Mouse (Mus musculus): Measurements from ENCODE around the gene Vldlr. TPM values are rescaled to one million over a fixed set of nuclear protein-coding genes. Genes with fewer than 3 reads are reported as not detected.

The Vldlr gene
- 35.2 and 50.4 TPM in 2 replicates for polyA plus RNA-seq (2011; ENCODE audit: insufficient read length, low read depth, missing spikeins)

DNA sequence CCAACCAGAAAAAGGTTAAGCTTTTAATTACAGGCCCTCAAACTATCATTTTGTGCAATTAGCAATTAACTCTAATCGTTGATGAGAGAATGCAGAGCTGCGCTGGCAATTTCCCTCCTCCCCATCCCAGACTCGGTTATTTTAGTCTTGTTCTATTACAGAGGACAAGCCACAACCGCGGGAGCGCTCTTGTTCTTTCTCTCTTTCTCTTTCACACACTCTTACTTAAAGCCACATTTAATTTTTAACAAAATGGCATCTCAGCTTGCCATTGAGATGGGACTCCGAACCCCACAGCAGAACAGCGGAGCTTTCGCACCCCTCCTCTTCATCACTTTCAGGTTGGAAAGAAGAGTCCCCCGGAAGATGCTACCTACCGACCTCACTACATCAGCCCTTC lies at the start of gene Vldlr:
Vldlr (plus strand) TSS at position 167 of the 400 bp plus-strand sequence.
- Histone ChIP-seq H3K27ac (ENCODE audit: insufficient read depth, low read length) (peak within 1 kb of the TSS; percentile 17; the same call in 1 of the 2 replicates), H3K4me1 (ENCODE audit: control insufficient read depth, insufficient read depth, low read length) (no peaks in the 10 kb centered on the region), H3K4me3 (ENCODE audit: insufficient read depth, low read length) (peak within 1 kb of the TSS; percentile 46)
- no peak for TF ChIP-seq POLR2A (IDR thresholded peaks at IDR 0.05; ENCODE audit: low read depth, low read length)
- TF ChIP-seq CTCF (IDR thresholded peaks at IDR 0.05; ENCODE audit: borderline replicate concordance, insufficient read depth, low read length) = no peak

DNA sequence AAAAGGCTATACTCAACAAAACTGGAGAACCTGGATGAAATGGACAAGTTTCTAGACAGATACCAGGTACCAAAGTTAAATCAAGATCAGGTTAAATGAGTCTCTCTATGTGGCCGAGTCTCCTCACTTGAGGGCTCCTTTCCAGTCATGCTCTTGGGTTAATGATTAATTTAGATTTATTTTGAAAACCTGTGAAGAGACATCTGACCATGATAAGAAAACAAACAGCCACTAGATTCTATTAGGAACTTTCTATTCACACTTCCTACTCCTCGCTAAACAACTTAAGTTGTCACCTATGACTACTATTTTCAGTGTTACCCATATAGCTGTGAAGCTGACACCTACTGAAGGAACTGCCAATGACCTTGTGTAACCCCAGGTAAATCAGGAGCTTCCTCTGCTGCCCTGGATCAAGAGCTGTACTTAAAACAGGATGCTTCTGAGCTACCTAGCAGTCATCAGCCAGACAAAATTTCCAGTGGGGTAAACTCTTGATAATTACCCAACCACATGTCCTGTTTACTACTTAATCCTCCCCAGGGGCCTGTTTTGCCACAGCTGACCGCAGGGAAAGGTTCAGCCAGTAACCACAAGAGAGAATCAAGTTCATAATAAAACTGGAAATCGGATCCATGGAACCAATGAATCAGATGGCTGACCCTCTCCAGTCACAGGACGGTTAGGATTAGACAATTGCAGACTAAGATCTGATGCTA lies 48.5 kb upstream of the Vldlr start:
- Histone ChIP-seq H3K27ac (ENCODE audit: insufficient read depth, low read length) (no peak overlapping the region), H3K4me3 (ENCODE audit: insufficient read depth, low read length) (no peak overlapping the region), H3K4me1 (ENCODE audit: control insufficient read depth, insufficient read depth, low read length) (no peaks in the 10 kb centered on the region)
- TF ChIP-seq POLR2A (IDR thresholded peaks at IDR 0.05; ENCODE audit: low read depth, low read length) (no peak), CTCF (IDR thresholded peaks at IDR 0.05; ENCODE audit: borderline replicate concordance, insufficient read depth, low read length) (no peak)

DNA sequence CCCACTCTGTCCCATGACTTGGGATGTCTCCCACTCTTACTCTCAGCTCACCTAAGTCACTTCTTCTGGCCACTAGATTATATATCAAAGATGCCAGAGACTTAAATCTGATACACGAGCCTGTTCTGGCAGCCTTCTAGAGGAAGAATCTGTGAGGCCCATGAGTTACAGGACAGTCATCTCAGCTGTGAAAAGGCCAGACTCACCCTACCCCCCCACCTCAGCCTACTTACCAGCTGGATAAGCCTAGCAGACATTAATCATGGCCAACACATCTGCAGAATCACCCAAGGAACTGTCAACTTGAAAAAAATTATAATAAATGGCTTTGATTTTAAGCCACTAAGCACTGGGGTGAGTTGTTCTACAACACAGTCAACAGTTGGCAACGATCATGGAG lies 42.4 kb upstream of the Vldlr start:
- H3K27ac ChIP-seq (ENCODE audit: insufficient read depth, low read length) = no peak overlapping the region
- H3K4me3 ChIP-seq (ENCODE audit: insufficient read depth, low read length) = no peak overlapping the region
- TF ChIP-seq CTCF (IDR thresholded peaks at IDR 0.05; ENCODE audit: borderline replicate concordance, insufficient read depth, low read length) = no peak
- no peak for TF ChIP-seq POLR2A (IDR thresholded peaks at IDR 0.05; ENCODE audit: low read depth, low read length)
- H3K4me1 ChIP-seq (ENCODE audit: control insufficient read depth, insufficient read depth, low read length) = no peaks in the 10 kb centered on the region

DNA sequence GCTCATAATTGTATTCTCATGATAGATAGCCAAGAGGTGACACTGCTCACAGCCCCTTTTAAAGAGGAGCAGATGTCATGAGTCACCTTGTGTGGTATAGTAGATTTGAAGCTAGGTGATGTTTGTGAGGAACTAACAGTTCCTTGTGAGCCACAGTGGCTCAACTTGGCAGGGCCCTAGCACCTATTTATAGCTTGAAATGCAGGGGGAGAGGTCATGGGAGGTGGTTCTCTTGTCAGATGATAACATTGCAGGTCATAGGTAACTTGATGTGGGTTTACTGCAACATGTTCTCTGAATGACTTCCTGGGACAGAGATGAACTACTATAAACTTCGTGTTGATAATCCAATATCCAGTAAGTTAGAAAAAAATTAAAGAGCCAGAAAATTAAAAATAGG lies 40.7 kb upstream of the Vldlr start:
- no peak for TF ChIP-seq POLR2A (IDR thresholded peaks at IDR 0.05; ENCODE audit: low read depth, low read length)
- TF ChIP-seq CTCF (IDR thresholded peaks at IDR 0.05; ENCODE audit: borderline replicate concordance, insufficient read depth, low read length) = no peak
- H3K27ac ChIP-seq (ENCODE audit: insufficient read depth, low read length) = no peak overlapping the region
- H3K4me1 ChIP-seq (ENCODE audit: control insufficient read depth, insufficient read depth, low read length) = no peaks in the 10 kb centered on the region
- H3K4me3 ChIP-seq (ENCODE audit: insufficient read depth, low read length) = no peak overlapping the region

DNA sequence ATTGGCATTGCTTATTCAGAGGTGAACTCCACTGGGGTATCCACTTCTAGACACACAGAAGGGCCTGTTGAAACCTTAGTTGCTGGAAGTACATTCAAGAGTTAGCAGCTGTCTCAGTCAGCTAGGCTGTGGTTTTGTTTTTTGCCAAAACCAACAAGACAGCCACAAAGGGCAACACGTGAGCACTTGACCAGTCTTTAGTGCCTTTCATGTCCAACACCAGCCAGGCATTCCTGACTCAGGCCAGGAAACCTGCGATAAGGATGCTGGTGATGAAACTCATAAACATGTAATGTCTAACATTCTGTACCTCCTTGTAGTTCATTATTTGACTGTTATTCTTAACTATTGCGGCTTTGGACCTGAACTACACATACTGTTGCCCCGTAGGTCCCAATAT lies 39.7 kb upstream of the Vldlr start:
- no peaks in the 10 kb centered on the region for H3K4me1 ChIP-seq (ENCODE audit: control insufficient read depth, insufficient read depth, low read length)
- TF ChIP-seq POLR2A (IDR thresholded peaks at IDR 0.05; ENCODE audit: low read depth, low read length) (no peak), CTCF (IDR thresholded peaks at IDR 0.05; ENCODE audit: borderline replicate concordance, insufficient read depth, low read length) (no peak)
- H3K27ac ChIP-seq (ENCODE audit: insufficient read depth, low read length) = no peak overlapping the region
- no peak overlapping the region for H3K4me3 ChIP-seq (ENCODE audit: insufficient read depth, low read length)

DNA sequence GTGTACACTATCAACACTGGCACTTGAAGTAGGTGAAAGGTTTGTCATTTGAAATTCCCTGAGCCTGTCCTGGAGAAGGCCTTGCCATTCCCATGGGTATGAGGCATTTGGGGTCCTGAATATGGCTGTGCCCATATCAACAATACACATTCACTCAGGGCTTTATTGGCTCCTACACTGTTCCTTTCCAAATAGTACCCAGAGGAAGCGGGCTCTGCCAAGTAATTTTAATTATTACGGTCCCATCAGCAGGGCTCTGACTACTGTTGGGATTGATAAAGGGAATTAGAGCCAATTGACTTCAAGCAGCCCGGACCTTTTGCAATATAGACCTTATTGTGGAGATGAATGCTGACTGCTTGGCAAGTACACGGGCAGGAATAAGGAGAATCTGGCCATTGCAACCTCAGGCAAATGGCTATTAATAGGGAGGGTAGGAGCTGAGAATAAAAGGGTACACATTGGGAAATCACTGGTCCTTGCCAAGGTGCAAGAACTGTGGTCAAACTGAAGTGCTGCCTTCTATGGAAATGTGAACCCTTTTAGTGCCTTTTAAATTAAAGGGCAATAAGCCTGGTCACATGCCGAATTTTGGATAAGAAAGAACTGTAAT lies 38.0 kb upstream of the Vldlr start:
- H3K4me3 ChIP-seq (ENCODE audit: insufficient read depth, low read length) = no peak overlapping the region
- no peaks in the 10 kb centered on the region for H3K4me1 ChIP-seq (ENCODE audit: control insufficient read depth, insufficient read depth, low read length)
- TF ChIP-seq CTCF (IDR thresholded peaks at IDR 0.05; ENCODE audit: borderline replicate concordance, insufficient read depth, low read length) (no peak), POLR2A (IDR thresholded peaks at IDR 0.05; ENCODE audit: low read depth, low read length) (no peak)
- H3K27ac ChIP-seq (ENCODE audit: insufficient read depth, low read length) = no peak overlapping the region

DNA sequence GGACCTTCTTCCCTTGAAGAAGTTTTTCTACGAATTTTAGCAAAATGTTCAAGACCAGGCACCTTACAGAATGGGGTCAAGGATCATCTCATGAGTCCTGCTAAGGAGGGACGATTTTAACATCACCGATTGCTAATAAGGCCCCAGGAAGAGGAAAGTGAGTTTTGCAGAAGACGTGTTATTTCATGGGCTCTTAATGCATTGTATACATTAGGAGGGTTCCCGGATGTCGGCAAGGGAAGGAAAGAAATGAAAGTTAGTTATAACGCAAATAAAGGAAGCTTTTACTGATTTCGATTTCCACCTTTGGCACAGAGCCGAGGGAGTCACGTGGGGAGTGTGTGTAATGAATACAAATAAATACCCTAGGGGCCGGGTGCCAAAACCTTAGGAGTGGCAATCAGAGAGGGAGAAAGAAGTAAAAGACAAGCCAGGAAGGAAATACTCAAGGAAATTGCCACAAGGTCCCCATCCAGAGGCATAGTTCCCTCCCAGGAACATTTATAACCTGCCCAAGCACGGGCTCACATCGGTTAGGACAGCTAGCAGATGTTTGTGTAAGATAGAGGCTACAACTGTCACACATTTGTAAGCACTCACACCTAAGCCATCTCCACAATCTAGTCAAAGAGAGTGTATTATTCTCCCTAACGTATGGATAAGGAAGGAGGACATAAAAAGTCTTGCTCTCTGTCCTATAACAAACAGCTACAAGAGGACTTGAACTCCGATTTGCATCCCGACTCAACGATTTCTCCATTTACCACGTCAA lies 35.7 kb upstream of the Vldlr start:
- no peak overlapping the region for H3K4me3 ChIP-seq (ENCODE audit: insufficient read depth, low read length)
- TF ChIP-seq POLR2A (IDR thresholded peaks at IDR 0.05; ENCODE audit: low read depth, low read length) (no peak), CTCF (IDR thresholded peaks at IDR 0.05; ENCODE audit: borderline replicate concordance, insufficient read depth, low read length) (no peak)
- H3K4me1 ChIP-seq (ENCODE audit: control insufficient read depth, insufficient read depth, low read length) = no peaks in the 10 kb centered on the region
- H3K27ac ChIP-seq (ENCODE audit: insufficient read depth, low read length) = no peak overlapping the region

DNA sequence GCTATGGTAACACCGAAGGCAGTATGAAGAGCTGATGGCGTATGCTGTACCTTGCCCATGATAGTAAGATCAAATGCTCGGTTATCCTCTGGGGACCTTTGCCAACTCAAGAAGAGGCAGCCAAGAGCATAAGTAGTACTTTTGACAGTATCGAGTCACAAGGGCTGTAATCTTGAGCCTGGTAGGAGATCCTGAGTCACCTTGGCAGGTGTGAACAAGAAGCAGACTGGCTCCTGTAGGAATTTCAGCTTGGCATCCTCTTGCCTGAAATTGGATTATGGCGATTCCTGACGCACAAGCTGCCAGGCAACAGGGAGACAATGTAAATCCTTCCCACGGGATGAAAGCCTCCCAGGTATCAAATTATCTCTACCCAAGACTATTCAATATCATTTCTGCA lies 32.8 kb upstream of the Vldlr start:
- Histone ChIP-seq H3K4me3 (ENCODE audit: insufficient read depth, low read length) (no peak overlapping the region), H3K4me1 (ENCODE audit: control insufficient read depth, insufficient read depth, low read length) (no peaks in the 10 kb centered on the region), H3K27ac (ENCODE audit: insufficient read depth, low read length) (no peak overlapping the region)
- TF ChIP-seq CTCF (IDR thresholded peaks at IDR 0.05; ENCODE audit: borderline replicate concordance, insufficient read depth, low read length) (no peak), POLR2A (IDR thresholded peaks at IDR 0.05; ENCODE audit: low read depth, low read length) (no peak)

DNA sequence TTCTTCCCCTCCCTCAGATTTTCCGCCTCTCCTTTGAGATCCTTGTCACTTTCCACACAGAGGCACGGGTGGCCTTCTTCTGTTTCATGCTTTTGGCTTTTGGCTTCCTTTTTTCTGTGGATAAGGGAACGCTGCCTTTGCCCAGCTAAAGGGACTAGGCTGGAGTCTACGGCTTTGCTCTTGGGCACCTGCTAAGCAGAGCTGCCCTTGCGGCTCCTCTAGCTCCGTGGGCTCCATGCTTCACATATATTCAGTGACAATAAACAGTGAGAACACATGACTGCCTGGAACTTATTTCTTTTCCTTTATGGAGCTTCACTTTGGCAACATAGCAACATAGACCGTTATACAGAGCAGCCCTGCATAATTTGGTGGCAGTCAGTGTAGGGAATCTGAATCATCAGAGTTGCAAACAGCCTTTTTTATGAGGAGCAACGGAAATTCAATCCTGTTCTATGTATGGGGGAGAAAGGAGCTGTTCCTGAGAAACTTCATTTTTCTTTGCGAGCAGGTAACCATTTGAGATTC lies 12.5 kb upstream of the Vldlr start:
- no peaks in the 10 kb centered on the region for H3K4me1 ChIP-seq (ENCODE audit: control insufficient read depth, insufficient read depth, low read length)
- TF ChIP-seq CTCF (IDR thresholded peaks at IDR 0.05; ENCODE audit: borderline replicate concordance, insufficient read depth, low read length) (no peak), POLR2A (IDR thresholded peaks at IDR 0.05; ENCODE audit: low read depth, low read length) (no peak)
- no peak overlapping the region for H3K4me3 ChIP-seq (ENCODE audit: insufficient read depth, low read length)
- H3K27ac ChIP-seq (ENCODE audit: insufficient read depth, low read length) = no peak overlapping the region

Measured in embryonic fibroblast, embryonic 13.5 days (primary cell).